Mouse (Mus musculus): ENCODE data around the gene Mob4. TPM values are rescaled to one million over a fixed set of nuclear protein-coding genes. Genes with fewer than 3 reads are reported as not detected.
A peak's percentile ranks its signal among the peaks of the same experiment; 100 is the strongest.

Mob4 gene
- polyA plus RNA-seq, 1 experiment = 125 TPM

- TF ChIP-seq CTCF (IDR thresholded peaks at IDR 0.05; ENCODE audit: insufficient read depth, low read depth, low read length) (no peak), POLR2A (IDR thresholded peaks at IDR 0.05; ENCODE audit: insufficient read depth, low read depth, low read length) (no peak)
- WGBS = 94% methylated on average over 5 of the region's 5 CpGs
- Histone ChIP-seq H3K27ac (ENCODE audit: insufficient read depth, low read depth, low read length) (no peak overlapping the region), H3K4me3 (ENCODE audit: insufficient read depth, low read depth, low read length) (no peak overlapping the region), H3K4me1 (ENCODE audit: control insufficient read depth, insufficient read depth, low read length) (peaks cover 5% of the 10 kb centered on the region)
Observed at GRCm38 (mm10) chr1:55129716-55130115, 1.3 kb upstream of the Mob4 start.

- Histone ChIP-seq H3K4me1 (ENCODE audit: control insufficient read depth, insufficient read depth, low read length) (peaks cover 5% of the 10 kb centered on the region), H3K4me3 (ENCODE audit: insufficient read depth, low read depth, low read length) (peak overlapping the region; percentile 100), H3K27ac (ENCODE audit: insufficient read depth, low read depth, low read length) (peak overlapping the region; percentile 99)
- 33% methylated on average over 10 of the region's 10 CpGs for WGBS
- TF ChIP-seq CTCF (IDR thresholded peaks at IDR 0.05; ENCODE audit: insufficient read depth, low read depth, low read length) (no peak), POLR2A (IDR thresholded peaks at IDR 0.05; ENCODE audit: insufficient read depth, low read depth, low read length) (no peak)
Observed at GRCm38 (mm10) chr1:55130190-55130916, 678 bp upstream of the Mob4 start.

- TF ChIP-seq POLR2A (IDR thresholded peaks at IDR 0.05; ENCODE audit: insufficient read depth, low read depth, low read length) (no peak), CTCF (IDR thresholded peaks at IDR 0.05; ENCODE audit: insufficient read depth, low read depth, low read length) (no peak)
- H3K4me3 ChIP-seq (ENCODE audit: insufficient read depth, low read depth, low read length) = peak overlapping the region; percentile 100
- peak overlapping the region; percentile 92 for H3K27ac ChIP-seq (ENCODE audit: insufficient read depth, low read depth, low read length)
- 0% methylated on average over 47 of the region's 47 CpGs for WGBS
- peaks cover 5% of the 10 kb centered on the region for H3K4me1 ChIP-seq (ENCODE audit: control insufficient read depth, insufficient read depth, low read length)
Observed at GRCm38 (mm10) chr1:55131424-55132014, 488 bp downstream of the Mob4 start.

- 42% methylated on average over 4 of the region's 4 CpGs for WGBS
- Histone ChIP-seq H3K4me3 (ENCODE audit: insufficient read depth, low read depth, low read length) (no peak overlapping the region), H3K4me1 (ENCODE audit: control insufficient read depth, insufficient read depth, low read length) (peaks cover 5% of the 10 kb centered on the region), H3K27ac (ENCODE audit: insufficient read depth, low read depth, low read length) (no peak overlapping the region)
- TF ChIP-seq POLR2A (IDR thresholded peaks at IDR 0.05; ENCODE audit: insufficient read depth, low read depth, low read length) (no peak), CTCF (IDR thresholded peaks at IDR 0.05; ENCODE audit: insufficient read depth, low read depth, low read length) (no peak)
Observed at GRCm38 (mm10) chr1:55132308-55132707, 1.3 kb downstream of the Mob4 start.

- no peak overlapping the region for H3K27ac ChIP-seq (ENCODE audit: insufficient read depth, low read depth, low read length)
- 52% methylated on average over 2 of the region's 2 CpGs for WGBS
- TF ChIP-seq POLR2A (IDR thresholded peaks at IDR 0.05; ENCODE audit: insufficient read depth, low read depth, low read length) (no peak), CTCF (IDR thresholded peaks at IDR 0.05; ENCODE audit: insufficient read depth, low read depth, low read length) (no peak)
- no peak overlapping the region for H3K4me3 ChIP-seq (ENCODE audit: insufficient read depth, low read depth, low read length)
- peaks cover 5% of the 10 kb centered on the region for H3K4me1 ChIP-seq (ENCODE audit: control insufficient read depth, insufficient read depth, low read length)
Observed at GRCm38 (mm10) chr1:55133173-55133572, 2.1 kb downstream of the Mob4 start.

GRCm38 (mm10) chr1:55134301-55134700, 3.3 kb downstream of the Mob4 start:
- WGBS = 93% methylated on average over 3 of the region's 3 CpGs

GRCm38 (mm10) chr1:55135846-55136245, 4.8 kb downstream of the Mob4 start:
- TF ChIP-seq CTCF (IDR thresholded peaks at IDR 0.05; ENCODE audit: insufficient read depth, low read depth, low read length) = no peak
- H3K4me1 ChIP-seq (ENCODE audit: control insufficient read depth, insufficient read depth, low read length) = no peaks in the 10 kb centered on the region
- 96% methylated on average over 1 of the region's 1 CpGs for WGBS
- no peak overlapping the region for H3K27ac ChIP-seq (ENCODE audit: insufficient read depth, low read depth, low read length)
- no peak overlapping the region for H3K4me3 ChIP-seq (ENCODE audit: insufficient read depth, low read depth, low read length)

More at GRCm38 (mm10) chr1:55134301-55134700, 3.3 kb downstream of the Mob4 start:
- Histone ChIP-seq H3K4me3 (ENCODE audit: insufficient read depth, low read depth, low read length) (no peak overlapping the region), H3K27ac (ENCODE audit: insufficient read depth, low read depth, low read length) (no peak overlapping the region), H3K4me1 (ENCODE audit: control insufficient read depth, insufficient read depth, low read length) (peaks cover 5% of the 10 kb centered on the region)
- TF ChIP-seq POLR2A (IDR thresholded peaks at IDR 0.05; ENCODE audit: insufficient read depth, low read depth, low read length) (no peak), CTCF (IDR thresholded peaks at IDR 0.05; ENCODE audit: insufficient read depth, low read depth, low read length) (no peak)

- 96% methylated on average over 4 of the region's 4 CpGs for WGBS
- Histone ChIP-seq H3K4me1 (ENCODE audit: control insufficient read depth, insufficient read depth, low read length) (no peaks in the 10 kb centered on the region), H3K27ac (ENCODE audit: insufficient read depth, low read depth, low read length) (no peak overlapping the region), H3K4me3 (ENCODE audit: insufficient read depth, low read depth, low read length) (no peak overlapping the region)
- TF ChIP-seq CTCF (IDR thresholded peaks at IDR 0.05; ENCODE audit: insufficient read depth, low read depth, low read length) (no peak), POLR2A (IDR thresholded peaks at IDR 0.05; ENCODE audit: insufficient read depth, low read depth, low read length) (no peak)
Observed at GRCm38 (mm10) chr1:55144338-55144737, 13.3 kb downstream of the Mob4 start.

- WGBS = 87% methylated on average over 7 of the region's 7 CpGs
- Histone ChIP-seq H3K4me3 (ENCODE audit: insufficient read depth, low read depth, low read length) (no peak overlapping the region), H3K27ac (ENCODE audit: insufficient read depth, low read depth, low read length) (no peak overlapping the region), H3K4me1 (ENCODE audit: control insufficient read depth, insufficient read depth, low read length) (no peaks in the 10 kb centered on the region)
- TF ChIP-seq POLR2A (IDR thresholded peaks at IDR 0.05; ENCODE audit: insufficient read depth, low read depth, low read length) = no peak
- no peak for TF ChIP-seq CTCF (IDR thresholded peaks at IDR 0.05; ENCODE audit: insufficient read depth, low read depth, low read length)
Observed at GRCm38 (mm10) chr1:55145556-55145955, 14.5 kb downstream of the Mob4 start.

Data from olfactory bulb, adult 2 months (tissue).